In genomic region chr4:123956703-123957491, GRCm38 (mm10) we compare ENCODE assay signal across 9 mouse cellular contexts. TPM values are rescaled to one million over a fixed set of nuclear protein-coding genes. Genes with fewer than 3 reads are reported as not detected.
DNase-seq lines count a peak whose midpoint lies in the region; ATAC-seq and TF ChIP-seq lines count a peak whose summit lies in the region.
"Had no signal": no experiment of that assay in that cellular context is flagged by ENCODE, and none has a peak within 500 bp of the region (broad histone marks: within the 10 kb centered on the region; RNA-seq: fewer than 3 reads in every experiment).

No protein-coding gene starts in this region.

- peak overlapping the region; percentile 32 for H3K9ac ChIP-seq in lung, embryonic 14.5 days

- 4% methylated on average over 31 of the region's 31 CpGs for WGBS in lung, embryonic 14.5 days

- H3K36me3 ChIP-seq in lung, embryonic 14.5 days (ENCODE audit: insufficient read depth): no peaks in the 10 kb centered on the region

- H3K27ac ChIP-seq in lung, embryonic 14.5 days (ENCODE audit: low read depth): no peak overlapping the region

- peak; percentile 87 for TF ChIP-seq CTCF in lung, embryonic 14.5 days (IDR thresholded peaks at IDR 0.05; ENCODE audit: low read depth)

- no peaks in the 10 kb centered on the region for H3K9me3 ChIP-seq in lung, embryonic 14.5 days (ENCODE audit: low read depth, low read length)

- H3K4me1 ChIP-seq in lung, embryonic 14.5 days (ENCODE audit: insufficient read depth): no peaks in the 10 kb centered on the region

- peak overlapping the region; percentile 14; the same call in 1 of the 2 replicates for H3K4me3 ChIP-seq in lung, embryonic 14.5 days (ENCODE audit: low read depth, low read length)
- H3K4me3 ChIP-seq: myocyte had no signal

- peak overlapping the region; percentile 49 for H3K4me2 ChIP-seq in lung, embryonic 14.5 days

- peak; percentile 82 for DNase-seq in Muller cell, postnatal 12 days (ENCODE audit: inconsistent ontology term)
- DNase-seq in cerebellum, adult 9-11 months: peak; percentile 73
- DNase-seq in heart, postnatal 4 days: peak; percentile 87
- DNase-seq in layer of hippocampus, adult 8-10 months (ENCODE audit: low spot score in 2 of 2): peak; percentile 32 to 68
- peak; percentile 93 for DNase-seq in lung, embryonic 14.5 days
- DNase-seq in ovary, adult 18-20 months (ENCODE audit: low spot score): peak; percentile 16
- DNase-seq in thymus, postnatal 0 days (ENCODE audit: low spot score): peak; percentile 37

- H3K27me3 ChIP-seq in lung, embryonic 14.5 days (ENCODE audit: insufficient read depth, low read length): peaks cover 11% of the 10 kb centered on the region

- peak; percentile 90 for ATAC-seq in frontal cortex, adult (ENCODE audit: low TSS enrichment)
- ATAC-seq in lung, embryonic 14.5 days (ENCODE audit: insufficient read depth): peak; percentile 91

RNA-seq across cellular contexts. Expression of gene 4930535I16Rik, which starts 39.1 kb away (rescaled TPM):
- total RNA-seq in heart, postnatal 4 days (2021): not detected
- under 1 TPM in 1 of 4 experiments, not detected in 3; 0.70 TPM for total RNA-seq in layer of hippocampus, adult 8-10 months (2022)
- polyA plus RNA-seq in lung, embryonic 14.5 days (2014; fragmentation: Nextera tagmentation; extraction: Ambion mirVana): not detected in 2 replicates
- not detected in 2 replicates for polyA plus RNA-seq in thymus, postnatal 0 days (2015; fragmentation: Nextera tagmentation; extraction: Ambion mirVana)
- polyA plus RNA-seq: myocyte had no signal

RNA-seq across cellular contexts. Expression of gene Rragc, which starts 39.7 kb away (rescaled TPM):
- 10 to 100 TPM; 50.8 to 52.6 TPM for total RNA-seq in heart, postnatal 4 days (2021)
- 10 to 100 TPM; 57.8 to 68.5 (median 59.3) TPM for total RNA-seq in layer of hippocampus, adult 8-10 months (2022)
- polyA plus RNA-seq in lung, embryonic 14.5 days (2014; fragmentation: Nextera tagmentation; extraction: Ambion mirVana): 50.2 and 54.3 TPM in 2 replicates
- 41.2 and 48.5 TPM in 2 replicates for polyA plus RNA-seq in thymus, postnatal 0 days (2015; fragmentation: Nextera tagmentation; extraction: Ambion mirVana)

RNA-seq across cellular contexts. Expression of gene Mycbp, which starts 52.3 kb away (rescaled TPM):
- total RNA-seq in heart, postnatal 4 days (2021): 10 to 100 TPM; 28.9 to 31.2 TPM
- 10 to 100 TPM in 1 of 4 experiments, 1 to 10 TPM in 3; 7.3 to 14.1 (median 8.7) TPM for total RNA-seq in layer of hippocampus, adult 8-10 months (2022)
- 61.5 and 81.4 TPM in 2 replicates for polyA plus RNA-seq in lung, embryonic 14.5 days (2014; fragmentation: Nextera tagmentation; extraction: Ambion mirVana)
- 64.7 and 76.5 TPM in 2 replicates for polyA plus RNA-seq in thymus, postnatal 0 days (2015; fragmentation: Nextera tagmentation; extraction: Ambion mirVana)

Comparison
In these comparisons a context has a peak if more than half of its experiments do, and no peak if none do; other contexts are left out.
1. DNase-seq: peak in every context shown above with its lines; median percentile 93 in lung, embryonic 14.5 days; 87 in heart, postnatal 4 days; 82 in Muller cell, postnatal 12 days; 73 in cerebellum, adult 9-11 months; 50 in layer of hippocampus, adult 8-10 months; 37 in thymus, postnatal 0 days; 16 in ovary, adult 18-20 months.